Mouse (Mus musculus): Measurements from ENCODE around the gene Phf21a. TPM values are rescaled to one million over a fixed set of nuclear protein-coding genes. Genes with fewer than 3 reads are reported as not detected.

Gene Phf21a
- polyA plus RNA-seq, 1 experiment from 2014 or later, result 20.2 TPM

GRCm38 (mm10) chr2:92360893-92361292 lies 268.0 kb downstream of the Phf21a start:
- H3K9ac ChIP-seq (ENCODE audit: low read length), result no peak overlapping the region
- H3K4me3 ChIP-seq (ENCODE audit: control insufficient read depth in 1 of 2, insufficient read depth in 1 of 2, low read depth in 1 of 2, low read length in 2 of 2), result no peak overlapping the region
- WGBS, result 34% methylated on average over 12 of the region's 12 CpGs
- H3K4me1 ChIP-seq (ENCODE audit: control insufficient read depth in 2 of 2, insufficient read depth in 2 of 2, low read length in 2 of 2), result no peaks in the 10 kb centered on the region
- H3K27ac ChIP-seq (replicated peaks in 1 of 2; ENCODE audit: control insufficient read depth in 1 of 2, insufficient read depth in 1 of 2, low read depth in 2 of 2, low read length in 2 of 2), result no peak overlapping the region
- no peaks in the 10 kb centered on the region for H3K27me3 ChIP-seq (ENCODE audit: control insufficient read depth, insufficient read depth, low read length)
- no peak overlapping the region for H3K4me2 ChIP-seq (ENCODE audit: low read length)
- no peaks in the 10 kb centered on the region for H3K9me3 ChIP-seq (ENCODE audit: control insufficient read depth, low read length)
- H3K36me3 ChIP-seq (ENCODE audit: control insufficient read depth, insufficient read depth, low read length), result peaks cover 66% of the 10 kb centered on the region
- ATAC-seq (ENCODE audit: insufficient number of reproducible peaks, insufficient read depth, low FRiP score, low read depth), result no peak

- H3K9ac ChIP-seq (ENCODE audit: low read length), result no peak overlapping the region
- H3K27ac ChIP-seq (replicated peaks in 1 of 2; ENCODE audit: control insufficient read depth in 1 of 2, insufficient read depth in 1 of 2, low read depth in 2 of 2, low read length in 2 of 2), result no peak overlapping the region
- no peaks in the 10 kb centered on the region for H3K4me1 ChIP-seq (ENCODE audit: control insufficient read depth in 2 of 2, insufficient read depth in 2 of 2, low read length in 2 of 2)
- no peak overlapping the region for H3K4me3 ChIP-seq (ENCODE audit: control insufficient read depth in 1 of 2, insufficient read depth in 1 of 2, low read depth in 1 of 2, low read length in 2 of 2)
- H3K4me2 ChIP-seq (ENCODE audit: low read length), result no peak overlapping the region
- ATAC-seq (ENCODE audit: insufficient number of reproducible peaks, insufficient read depth, low FRiP score, low read depth), result no peak
- 82% methylated on average over 8 of the region's 8 CpGs for WGBS
- H3K27me3 ChIP-seq (ENCODE audit: control insufficient read depth, insufficient read depth, low read length), result no peaks in the 10 kb centered on the region
- no peaks in the 10 kb centered on the region for H3K9me3 ChIP-seq (ENCODE audit: control insufficient read depth, low read length)
- peaks cover 60% of the 10 kb centered on the region for H3K36me3 ChIP-seq (ENCODE audit: control insufficient read depth, insufficient read depth, low read length)
Observed at GRCm38 (mm10) chr2:92361795-92362194, 268.9 kb downstream of the Phf21a start.

- Histone ChIP-seq H3K9me3 (ENCODE audit: control insufficient read depth, low read length) (no peaks in the 10 kb centered on the region), H3K4me1 (ENCODE audit: control insufficient read depth in 2 of 2, insufficient read depth in 2 of 2, low read length in 2 of 2) (no peaks in the 10 kb centered on the region), H3K27me3 (ENCODE audit: control insufficient read depth, insufficient read depth, low read length) (no peaks in the 10 kb centered on the region), H3K36me3 (ENCODE audit: control insufficient read depth, insufficient read depth, low read length) (peaks cover 51% of the 10 kb centered on the region), H3K4me2 (ENCODE audit: low read length) (no peak overlapping the region), H3K4me3 (ENCODE audit: control insufficient read depth in 1 of 2, insufficient read depth in 1 of 2, low read depth in 1 of 2, low read length in 2 of 2) (no peak overlapping the region), H3K27ac (replicated peaks in 1 of 2; ENCODE audit: control insufficient read depth in 1 of 2, insufficient read depth in 1 of 2, low read depth in 2 of 2, low read length in 2 of 2) (no peak overlapping the region), H3K9ac (ENCODE audit: low read length) (no peak overlapping the region)
- ATAC-seq (ENCODE audit: insufficient number of reproducible peaks, insufficient read depth, low FRiP score, low read depth), result no peak
- WGBS, result 94% methylated on average over 6 of the region's 6 CpGs
Observed at GRCm38 (mm10) chr2:92362571-92363228, 269.8 kb downstream of the Phf21a start.

- Histone ChIP-seq H3K36me3 (ENCODE audit: control insufficient read depth, insufficient read depth, low read length) (peaks cover 38% of the 10 kb centered on the region), H3K9me3 (ENCODE audit: control insufficient read depth, low read length) (no peaks in the 10 kb centered on the region), H3K4me1 (ENCODE audit: control insufficient read depth in 2 of 2, insufficient read depth in 2 of 2, low read length in 2 of 2) (no peaks in the 10 kb centered on the region), H3K4me3 (ENCODE audit: control insufficient read depth in 1 of 2, insufficient read depth in 1 of 2, low read depth in 1 of 2, low read length in 2 of 2) (no peak overlapping the region), H3K27me3 (ENCODE audit: control insufficient read depth, insufficient read depth, low read length) (peaks cover 9% of the 10 kb centered on the region), H3K9ac (ENCODE audit: low read length) (no peak overlapping the region), H3K4me2 (ENCODE audit: low read length) (no peak overlapping the region), H3K27ac (replicated peaks in 1 of 2; ENCODE audit: control insufficient read depth in 1 of 2, insufficient read depth in 1 of 2, low read depth in 2 of 2, low read length in 2 of 2) (no peak overlapping the region)
- WGBS, result 85% methylated on average over 4 of the region's 4 CpGs
- no peak for ATAC-seq (ENCODE audit: insufficient number of reproducible peaks, insufficient read depth, low FRiP score, low read depth)
Observed at GRCm38 (mm10) chr2:92364086-92364485, 271.2 kb downstream of the Phf21a start.

- peaks cover 24% of the 10 kb centered on the region for H3K27me3 ChIP-seq (ENCODE audit: control insufficient read depth, insufficient read depth, low read length)
- 87% methylated on average over 10 of the region's 10 CpGs for WGBS
- H3K4me3 ChIP-seq (ENCODE audit: control insufficient read depth in 1 of 2, insufficient read depth in 1 of 2, low read depth in 1 of 2, low read length in 2 of 2), result no peak overlapping the region
- H3K27ac ChIP-seq (replicated peaks in 1 of 2; ENCODE audit: control insufficient read depth in 1 of 2, insufficient read depth in 1 of 2, low read depth in 2 of 2, low read length in 2 of 2), result no peak overlapping the region
- no peaks in the 10 kb centered on the region for H3K9me3 ChIP-seq (ENCODE audit: control insufficient read depth, low read length)
- H3K4me1 ChIP-seq (ENCODE audit: control insufficient read depth in 2 of 2, insufficient read depth in 2 of 2, low read length in 2 of 2), result peaks cover 0 to 1% of the 10 kb centered on the region in 2 experiments; a peak in 1 of 4 replicates
- H3K9ac ChIP-seq (ENCODE audit: low read length), result no peak overlapping the region
- no peak overlapping the region for H3K4me2 ChIP-seq (ENCODE audit: low read length)
- peaks cover 23% of the 10 kb centered on the region for H3K36me3 ChIP-seq (ENCODE audit: control insufficient read depth, insufficient read depth, low read length)
- no peak for ATAC-seq (ENCODE audit: insufficient number of reproducible peaks, insufficient read depth, low FRiP score, low read depth)
Observed at GRCm38 (mm10) chr2:92365568-92365967, 272.7 kb downstream of the Phf21a start.

- H3K27me3 ChIP-seq (ENCODE audit: control insufficient read depth, insufficient read depth, low read length), result peaks cover 43% of the 10 kb centered on the region
- 26% methylated on average over 20 of the region's 20 CpGs for WGBS
Observed at GRCm38 (mm10) chr2:92367383-92368029, 274.6 kb downstream of the Phf21a start.

GRCm38 (mm10) chr2:92370375-92370774 lies 277.5 kb downstream of the Phf21a start:
- Histone ChIP-seq H3K9ac (ENCODE audit: low read length) (peak overlapping the region; percentile 60), H3K27me3 (ENCODE audit: control insufficient read depth, insufficient read depth, low read length) (peaks cover 47% of the 10 kb centered on the region)
- WGBS, result 14% methylated on average over 19 of the region's 19 CpGs

More at GRCm38 (mm10) chr2:92367383-92368029, 274.6 kb downstream of the Phf21a start:
- no peak overlapping the region for H3K4me3 ChIP-seq (ENCODE audit: control insufficient read depth in 1 of 2, insufficient read depth in 1 of 2, low read depth in 1 of 2, low read length in 2 of 2)
- peaks cover 9% of the 10 kb centered on the region in 2 experiments for H3K4me1 ChIP-seq (ENCODE audit: control insufficient read depth in 2 of 2, insufficient read depth in 2 of 2, low read length in 2 of 2)
- no peak overlapping the region for H3K9ac ChIP-seq (ENCODE audit: low read length)
- peaks cover 14% of the 10 kb centered on the region for H3K36me3 ChIP-seq (ENCODE audit: control insufficient read depth, insufficient read depth, low read length)
- no peak overlapping the region for H3K4me2 ChIP-seq (ENCODE audit: low read length)
- no peak for ATAC-seq (ENCODE audit: insufficient number of reproducible peaks, insufficient read depth, low FRiP score, low read depth)
- H3K27ac ChIP-seq (replicated peaks in 1 of 2; ENCODE audit: control insufficient read depth in 1 of 2, insufficient read depth in 1 of 2, low read depth in 2 of 2, low read length in 2 of 2), result no peak overlapping the region
- H3K9me3 ChIP-seq (ENCODE audit: control insufficient read depth, low read length), result no peaks in the 10 kb centered on the region

More at GRCm38 (mm10) chr2:92370375-92370774, 277.5 kb downstream of the Phf21a start:
- ATAC-seq (ENCODE audit: insufficient number of reproducible peaks, insufficient read depth, low FRiP score, low read depth), result no peak
- Histone ChIP-seq H3K4me1 (ENCODE audit: control insufficient read depth in 2 of 2, insufficient read depth in 2 of 2, low read length in 2 of 2) (peaks cover 9 to 10% of the 10 kb centered on the region in 2 experiments), H3K9me3 (ENCODE audit: control insufficient read depth, low read length) (no peaks in the 10 kb centered on the region), H3K4me2 (ENCODE audit: low read length) (peak overlapping the region; percentile 85), H3K36me3 (ENCODE audit: control insufficient read depth, insufficient read depth, low read length) (no peaks in the 10 kb centered on the region), H3K27ac (replicated peaks in 1 of 2; ENCODE audit: control insufficient read depth in 1 of 2, insufficient read depth in 1 of 2, low read depth in 2 of 2, low read length in 2 of 2) (no peak overlapping the region), H3K4me3 (ENCODE audit: control insufficient read depth in 1 of 2, insufficient read depth in 1 of 2, low read depth in 1 of 2, low read length in 2 of 2) (peak overlapping the region; percentile 40 to 44)

Measured in heart, embryonic 14.5 days (tissue).